Mouse (Mus musculus): ENCODE data around the gene Btnl6.
"Not testable (repeated sequence)": the region's sequence is repeated elsewhere in the genome, so short reads cannot be mapped to it uniquely, and the experiment has no call there.

Gene Btnl6

DNA sequence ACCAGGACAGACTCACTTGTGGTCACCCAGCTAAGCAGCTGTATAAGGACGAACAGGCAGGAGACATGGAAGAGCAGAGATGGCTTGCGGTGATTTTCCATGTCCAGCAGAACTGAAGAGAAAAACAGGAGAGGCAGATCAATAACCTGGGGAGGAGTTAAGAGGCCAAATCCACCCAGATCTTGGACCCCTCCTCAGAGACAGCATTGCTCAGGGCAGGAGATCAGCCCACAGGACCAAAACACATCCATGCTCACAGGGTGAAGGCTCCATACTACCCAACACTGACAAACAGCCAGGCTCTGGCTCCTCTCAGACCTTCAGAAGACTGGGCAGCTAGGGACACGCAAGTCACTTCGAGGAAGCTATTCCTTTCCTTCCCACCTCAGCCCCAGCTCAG is at the start of gene Btnl6:
Gene Btnl6, minus strand, starts transcription at position 101 of the 400 bp plus-strand sequence.
- no peak for DNase-seq (ENCODE audit: low read depth, low spot score)

DNA sequence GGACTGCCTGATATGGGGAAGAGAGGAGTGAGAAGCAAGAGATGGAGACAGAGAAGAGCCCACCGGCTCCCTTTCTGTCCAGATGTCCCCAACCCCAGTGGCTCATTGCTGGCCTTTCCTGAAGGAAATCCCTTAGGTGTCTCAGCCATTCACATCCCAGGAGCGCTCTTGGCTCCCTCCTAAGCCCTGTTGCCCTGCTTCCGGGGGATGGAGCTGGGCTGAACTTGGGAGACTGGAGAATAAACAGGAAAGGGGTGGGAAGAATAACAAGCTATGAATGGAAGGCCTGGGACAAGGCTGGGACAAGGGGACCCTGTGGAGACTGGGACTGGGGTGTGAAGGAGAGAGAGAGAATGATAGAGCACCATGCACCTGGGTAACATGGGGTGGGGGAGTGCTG is 47.6 kb upstream of the Btnl6 start:
- DNase-seq (ENCODE audit: low read depth, low spot score), result no peak

DNA sequence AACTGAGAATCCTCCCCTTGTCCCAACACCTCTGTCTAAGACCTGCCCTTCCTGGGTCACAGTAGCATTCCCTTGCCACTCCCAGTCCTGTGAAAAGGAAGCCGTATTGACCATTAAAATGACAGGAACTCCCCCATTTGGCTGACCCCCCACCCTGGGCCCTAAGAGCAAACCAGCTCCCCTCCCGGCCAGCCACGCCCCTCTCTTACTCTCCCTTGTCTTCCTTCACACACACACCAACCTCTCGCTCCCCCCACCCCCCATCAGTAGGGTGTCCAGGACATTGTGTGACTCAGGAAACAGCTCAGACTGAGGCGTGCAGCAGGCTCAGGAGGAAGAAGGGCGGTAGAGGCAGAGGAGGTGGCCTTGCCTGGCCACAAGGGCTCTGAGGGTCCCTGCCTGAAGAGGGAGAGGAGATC is 46.9 kb upstream of the Btnl6 start, which contains the start of gene Notch4:
Gene Notch4, plus strand, starts transcription at position 266 of the 419 bp plus-strand sequence.
- peak; percentile 93 for DNase-seq (ENCODE audit: low read depth, low spot score)

DNA sequence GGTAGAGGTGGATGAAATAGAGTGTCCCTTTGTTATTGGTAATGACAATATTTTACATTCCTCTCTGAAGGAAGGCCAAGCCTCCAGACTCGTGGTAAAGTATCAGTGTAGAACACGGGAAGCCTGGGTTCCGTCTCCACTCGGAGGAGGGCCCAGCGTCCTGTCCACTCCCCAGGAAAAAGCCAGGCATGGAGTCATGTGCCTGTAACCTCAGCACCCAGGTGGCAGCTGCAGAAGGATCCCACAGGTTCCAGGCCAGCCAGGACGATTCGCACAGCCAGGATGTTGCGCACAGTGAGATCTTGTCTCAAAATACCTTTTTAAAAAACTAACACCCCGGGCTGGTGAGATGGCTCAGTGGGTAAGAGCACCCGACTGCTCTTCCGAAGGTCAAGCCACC is 46.2 kb upstream of the Btnl6 start:
- no peak for DNase-seq (ENCODE audit: low read depth, low spot score)

DNA sequence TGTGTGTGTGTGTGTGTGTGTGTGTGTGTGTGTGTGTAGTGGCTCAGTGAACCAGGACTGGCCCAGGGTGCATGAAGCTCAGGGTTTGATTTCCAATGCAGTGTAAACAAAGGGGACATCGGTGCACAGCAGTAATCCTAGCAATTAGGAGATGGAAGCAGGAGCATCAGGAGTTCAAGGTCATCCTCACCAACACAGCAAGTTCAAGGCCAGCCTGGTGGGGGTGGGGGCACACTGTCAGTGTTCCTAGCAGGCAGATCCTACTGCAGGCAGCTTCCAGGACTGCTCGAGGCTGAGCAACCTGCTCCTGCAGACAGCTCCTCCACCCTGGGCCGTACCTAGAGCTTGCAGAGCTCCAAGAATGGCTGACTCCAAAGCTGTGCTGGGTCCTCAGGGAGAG is 45.4 kb upstream of the Btnl6 start:
- DNase-seq (ENCODE audit: low read depth, low spot score), result peak; percentile 75

DNA sequence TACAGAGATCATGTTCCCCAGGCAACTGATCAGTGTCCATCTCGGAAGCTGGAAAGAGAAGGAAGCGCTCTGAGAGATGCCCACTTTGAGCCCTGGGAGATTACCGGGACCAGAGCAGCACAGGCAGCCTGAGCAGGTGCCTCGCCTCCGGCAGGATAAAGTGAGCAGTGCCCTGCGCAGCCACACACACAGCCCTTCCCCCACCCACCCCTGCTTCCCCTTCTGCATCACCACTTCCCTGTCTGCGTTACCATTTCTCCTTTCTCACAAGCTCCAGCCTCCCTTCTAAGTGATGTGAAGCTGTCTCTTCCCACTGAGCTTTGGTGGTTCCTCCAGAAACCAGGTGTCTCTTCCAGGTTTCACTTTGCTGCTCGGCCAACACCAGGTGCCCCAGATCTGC is 44.0 kb upstream of the Btnl6 start:
- DNase-seq (ENCODE audit: low read depth, low spot score), result peak; percentile 48

DNA sequence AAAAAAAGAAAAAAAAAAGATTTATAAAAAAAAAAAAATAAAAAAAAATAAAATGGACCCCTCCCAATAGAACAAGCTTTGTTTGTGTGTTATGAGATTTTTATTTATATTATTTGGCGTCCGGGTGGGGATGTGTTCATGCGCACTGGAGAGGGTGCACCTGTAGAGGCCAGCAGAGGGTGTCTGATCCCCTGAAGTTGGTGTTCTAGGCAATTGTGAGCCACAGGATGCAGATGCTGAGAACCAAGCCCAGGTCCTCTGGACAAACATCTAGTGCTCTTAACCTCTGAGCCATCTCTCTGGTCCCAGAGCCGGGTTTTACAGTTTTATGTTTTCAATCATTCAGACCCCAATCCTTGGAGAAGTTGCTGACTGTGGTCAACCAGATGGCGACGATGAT is 43.3 kb upstream of the Btnl6 start:
- DNase-seq (ENCODE audit: low read depth, low spot score), result peak; percentile 30

DNA sequence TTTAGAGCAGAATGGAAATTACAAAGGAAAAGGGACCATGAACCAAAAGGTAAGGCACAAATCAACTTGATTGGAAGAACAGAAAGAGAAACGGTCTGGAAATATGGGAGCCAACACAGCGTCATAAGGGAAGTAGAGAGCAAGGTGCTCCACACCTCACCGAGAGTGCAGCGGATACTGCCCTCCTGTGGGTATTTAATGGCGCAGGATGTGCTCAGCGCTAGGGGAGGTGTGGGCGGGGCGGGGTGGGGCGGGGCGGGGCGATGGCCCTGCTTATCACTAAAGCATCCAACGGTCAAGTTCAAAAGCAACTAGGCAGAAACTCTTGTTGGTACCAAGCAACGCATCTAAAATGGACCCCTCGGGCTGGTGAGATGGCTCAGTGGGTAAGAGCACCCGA is 42.7 kb upstream of the Btnl6 start:
- DNase-seq (ENCODE audit: low read depth, low spot score), result peak; percentile 74

DNA sequence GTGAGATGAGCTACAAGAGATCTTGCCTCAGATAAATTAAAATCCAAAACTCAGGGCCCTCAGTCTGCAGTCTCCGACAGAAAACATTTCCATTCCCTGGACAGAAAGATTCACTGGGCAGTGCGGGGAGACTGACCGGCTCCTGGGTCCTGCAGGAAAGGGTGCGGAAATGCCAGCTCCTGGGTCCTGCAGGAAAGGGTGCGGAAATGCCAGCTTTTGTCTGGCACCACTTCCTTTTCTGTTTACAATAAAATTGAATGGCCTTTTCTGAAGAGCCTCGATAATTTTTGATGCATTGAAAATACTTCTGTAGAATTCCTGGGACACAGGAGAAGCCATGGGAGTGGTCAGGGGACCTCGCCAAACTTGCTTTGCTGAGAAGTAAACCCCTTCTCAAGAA is 42.0 kb upstream of the Btnl6 start:
- DNase-seq (ENCODE audit: low read depth, low spot score), result no peak

DNA sequence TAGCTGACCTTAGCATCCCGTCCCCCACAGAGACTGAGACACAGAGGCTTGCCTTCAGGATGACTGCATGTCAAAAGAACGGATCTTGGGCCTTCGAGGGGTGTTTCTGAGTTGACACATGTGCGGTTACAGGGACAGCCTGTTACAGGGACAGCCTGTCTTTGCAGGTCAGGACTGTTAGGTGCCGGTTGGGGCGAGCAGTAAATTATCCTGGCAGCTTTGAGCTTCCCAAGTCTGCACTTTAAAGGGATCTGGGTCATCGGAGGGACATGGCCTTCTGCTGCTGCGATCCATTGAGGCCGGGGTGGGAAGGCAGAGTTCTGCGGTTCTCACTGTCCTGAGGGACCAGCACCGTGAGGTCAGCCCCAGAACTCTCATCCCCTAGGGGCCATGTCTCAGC is 40.3 kb upstream of the Btnl6 start:
- DNase-seq (ENCODE audit: low read depth, low spot score), result no peak

DNA sequence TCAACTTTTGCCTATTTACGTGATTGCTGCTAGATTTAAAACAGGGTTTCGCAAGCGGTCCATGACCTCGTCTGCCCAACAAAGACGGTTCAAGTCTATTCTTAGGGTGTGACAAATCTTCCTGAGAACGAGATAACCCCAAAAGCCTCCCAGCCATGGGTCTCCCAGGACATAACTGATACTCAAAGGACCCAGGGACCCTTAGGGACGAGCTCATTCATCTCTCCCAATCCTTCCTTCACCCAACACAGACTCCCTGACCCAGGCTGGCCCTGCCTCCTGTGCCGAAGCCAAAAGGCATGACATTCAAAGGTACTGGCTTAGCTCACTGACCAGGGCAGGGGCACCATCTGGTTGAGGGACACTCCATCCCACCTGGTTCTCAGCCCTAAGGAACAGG is 39.3 kb upstream of the Btnl6 start:
- DNase-seq (ENCODE audit: low read depth, low spot score), result no peak

DNA sequence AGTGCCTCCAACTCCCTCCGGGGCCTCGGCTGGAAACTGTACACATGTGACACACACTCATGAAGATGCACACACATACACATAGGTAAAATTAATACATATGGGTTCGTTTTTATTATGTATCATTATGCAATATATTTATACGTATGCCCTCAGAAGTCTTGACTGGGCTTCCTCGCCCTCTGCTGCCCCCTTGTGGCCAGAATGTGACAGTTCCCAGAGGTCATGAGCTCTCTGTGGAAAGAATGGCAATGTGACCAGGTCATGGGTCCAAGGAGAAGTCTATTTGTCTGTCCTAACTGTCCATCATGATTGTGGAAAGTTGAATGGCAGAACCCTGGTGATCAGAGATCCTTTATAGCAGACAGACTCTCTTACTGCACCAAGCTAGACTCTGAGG is 38.3 kb upstream of the Btnl6 start:
- DNase-seq (ENCODE audit: low read depth, low spot score), result peak; percentile 76

DNA sequence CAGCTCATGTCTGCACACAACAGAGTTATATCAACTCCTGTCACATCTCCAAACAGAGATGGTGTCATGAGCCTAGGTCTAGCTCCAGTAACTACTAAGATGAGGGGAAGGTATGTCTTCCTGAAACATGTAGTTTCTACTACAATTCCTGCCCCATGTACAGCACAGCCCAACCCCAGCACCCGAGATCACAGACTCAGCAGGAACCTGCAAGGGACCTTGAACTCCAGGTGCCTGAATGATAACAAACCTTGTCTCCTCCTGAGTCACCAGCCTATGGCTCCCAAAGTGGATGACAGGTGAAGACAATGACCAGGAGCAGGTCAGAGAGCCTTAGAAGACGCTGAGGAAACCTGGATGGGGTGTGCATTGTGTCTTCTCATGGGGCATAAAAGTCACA is 32.7 kb upstream of the Btnl6 start:
- no peak for DNase-seq (ENCODE audit: low read depth, low spot score)

DNA sequence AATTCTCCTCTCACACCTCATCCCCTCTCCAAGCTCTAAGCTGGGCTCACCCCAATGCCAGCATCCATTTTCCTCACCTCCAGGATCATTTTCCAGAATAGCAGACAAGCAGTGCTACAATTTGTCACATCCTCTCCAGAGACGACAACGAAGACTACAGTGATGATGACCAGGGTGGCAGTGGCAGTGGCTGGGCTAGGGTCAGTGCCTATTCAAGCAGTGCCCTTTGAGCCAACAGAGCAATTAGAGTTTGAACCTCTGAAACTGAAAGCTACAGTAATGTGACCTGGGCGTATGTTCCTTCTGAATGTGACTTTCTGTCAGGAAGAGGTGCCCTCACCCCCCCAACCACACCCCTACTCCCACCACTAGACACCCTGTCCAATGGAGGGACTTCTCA is 32.0 kb upstream of the Btnl6 start:
- no peak for DNase-seq (ENCODE audit: low read depth, low spot score)

DNA sequence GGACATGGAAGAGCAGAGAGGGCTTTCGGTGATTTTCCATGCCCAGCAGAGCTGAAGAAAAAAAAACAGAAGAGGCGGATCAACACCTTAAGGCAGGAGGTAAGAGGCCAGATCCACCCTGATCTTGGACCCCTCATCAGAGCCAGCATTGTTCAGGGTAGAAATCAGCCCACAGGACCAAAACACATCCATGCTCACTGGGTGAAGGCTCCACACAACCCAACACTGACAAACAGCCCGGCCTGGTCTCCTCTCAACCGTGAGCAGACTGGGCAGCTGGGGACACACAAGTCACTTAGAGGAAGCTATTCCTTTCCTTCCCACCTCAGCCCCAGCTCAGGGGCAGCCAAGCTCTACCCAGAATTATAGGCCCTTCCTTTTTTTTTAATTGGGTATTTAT is 30.4 kb upstream of the Btnl6 start:
- no peak for DNase-seq (ENCODE audit: low read depth, low spot score)

DNA sequence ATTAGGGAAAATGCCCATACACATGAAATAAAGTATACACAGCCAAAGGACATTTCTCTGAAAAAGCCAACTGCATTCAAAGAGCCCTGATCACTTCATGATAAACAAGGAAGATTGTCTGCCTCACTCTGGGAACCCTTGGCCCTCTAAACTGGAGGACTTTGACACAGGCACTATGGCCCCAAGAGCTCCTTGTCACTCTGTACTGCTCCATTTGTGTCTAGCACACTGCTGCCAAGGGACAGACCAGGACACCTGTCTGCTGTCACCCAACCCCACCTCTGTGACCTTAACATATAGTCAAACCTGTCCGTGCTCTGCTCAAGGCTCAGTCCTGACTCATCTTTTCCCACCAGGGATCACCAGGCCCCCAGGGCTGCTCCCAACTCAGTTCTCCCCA is 29.6 kb upstream of the Btnl6 start:
- no peak for DNase-seq (ENCODE audit: low read depth, low spot score)

DNA sequence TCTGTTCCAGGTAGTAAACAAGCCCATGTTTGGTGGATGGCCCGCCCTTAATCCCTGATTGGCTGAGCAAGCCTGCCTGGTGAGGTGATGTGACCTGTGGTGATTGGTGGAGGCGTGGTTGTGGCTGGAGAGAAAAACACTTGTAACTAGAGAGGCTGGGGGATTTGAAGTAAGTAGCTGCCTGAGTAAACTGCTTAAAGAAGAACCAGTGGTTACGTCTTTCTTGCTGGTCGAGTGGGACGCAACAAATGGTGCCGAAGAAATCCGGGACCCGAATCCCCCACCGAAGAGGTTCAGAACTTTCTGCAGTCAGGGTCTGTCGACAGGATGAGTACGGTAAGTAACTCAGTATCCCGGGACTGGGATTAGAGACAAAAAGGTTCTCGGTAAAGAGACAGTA is 26.4 kb upstream of the Btnl6 start:
- not testable (repeated sequence) for DNase-seq (ENCODE audit: low read depth, low spot score)

DNA sequence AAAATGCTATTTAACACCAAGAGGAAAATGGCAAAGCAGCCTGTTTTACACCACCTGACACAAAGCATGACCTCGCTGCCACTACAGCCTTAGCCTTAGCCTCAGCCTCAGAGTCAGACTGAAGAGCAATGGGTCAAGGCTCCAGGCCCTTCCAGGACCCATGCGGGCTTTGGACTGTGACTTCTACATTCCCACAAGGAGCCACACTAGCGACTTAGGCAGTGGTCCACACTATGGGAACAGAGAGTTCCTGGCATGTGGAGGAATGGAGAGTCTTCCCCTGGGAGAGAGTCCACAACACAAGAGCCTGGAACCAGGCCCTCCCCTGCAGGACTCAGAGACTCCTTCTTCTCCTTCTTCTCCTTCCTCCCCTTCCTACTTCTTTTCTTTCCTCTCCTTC is 15.5 kb upstream of the Btnl6 start:
- no peak for DNase-seq (ENCODE audit: low read depth, low spot score)

DNA sequence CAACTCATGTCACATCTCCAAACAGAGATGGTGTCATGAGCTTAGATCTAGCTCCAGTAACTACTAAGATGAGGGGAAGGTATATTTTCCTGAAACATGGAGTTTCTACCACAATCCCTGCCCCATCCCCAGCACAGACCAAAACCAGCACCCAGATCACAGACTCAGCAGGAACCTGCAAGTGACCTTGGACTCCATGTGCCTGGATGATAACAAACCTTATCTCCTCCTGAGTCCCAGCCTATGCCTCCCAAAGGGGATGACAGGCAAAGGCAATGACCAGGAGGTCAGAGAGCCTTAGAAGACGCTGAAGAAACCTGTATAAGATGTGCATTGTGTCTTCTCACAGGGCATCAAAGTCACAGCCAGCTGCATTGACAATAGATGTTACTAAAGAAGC is 1.8 kb upstream of the Btnl6 start:
- DNase-seq (ENCODE audit: low read depth, low spot score), result no peak

DNA sequence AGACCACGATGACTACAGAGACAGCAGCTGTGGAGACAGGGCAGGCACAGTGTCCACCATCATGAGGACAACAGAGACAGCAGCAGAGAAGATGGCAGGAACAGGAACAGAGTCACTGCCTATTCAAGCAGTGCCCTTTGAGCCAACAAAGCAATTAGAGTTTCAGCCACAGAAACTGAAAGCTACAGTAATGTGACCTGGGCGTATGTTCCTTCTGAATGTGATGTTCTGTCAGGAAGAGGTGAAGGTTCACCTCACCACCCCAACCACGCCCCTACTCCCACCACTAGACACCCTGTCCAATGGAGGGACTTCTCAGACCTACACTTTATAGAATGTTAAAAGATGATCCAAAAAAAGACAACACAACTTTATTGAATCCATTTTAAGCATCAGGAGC is 1.4 kb upstream of the Btnl6 start:
- DNase-seq (ENCODE audit: low read depth, low spot score), result not testable (repeated sequence)

DNA sequence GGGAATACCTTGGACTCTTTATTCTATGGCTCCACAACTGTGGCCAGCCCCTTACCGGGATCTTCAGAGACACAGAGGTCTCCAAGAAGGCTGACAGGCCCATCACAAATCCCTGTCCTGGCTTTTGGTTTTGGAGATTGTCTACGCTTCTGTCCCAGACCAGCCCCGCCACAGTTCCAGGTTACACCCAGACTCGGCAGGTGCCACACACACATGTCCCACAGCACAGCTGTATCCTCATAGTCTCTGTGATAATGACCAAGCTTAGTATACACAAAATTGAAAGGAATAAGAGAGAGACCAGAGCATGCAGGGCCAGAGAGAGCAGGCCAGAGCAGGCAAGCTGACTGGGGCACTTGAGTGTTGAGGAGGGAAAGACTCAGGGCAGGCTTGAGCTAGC is 643 bp upstream of the Btnl6 start:
- DNase-seq (ENCODE audit: low read depth, low spot score), result no peak

DNA sequence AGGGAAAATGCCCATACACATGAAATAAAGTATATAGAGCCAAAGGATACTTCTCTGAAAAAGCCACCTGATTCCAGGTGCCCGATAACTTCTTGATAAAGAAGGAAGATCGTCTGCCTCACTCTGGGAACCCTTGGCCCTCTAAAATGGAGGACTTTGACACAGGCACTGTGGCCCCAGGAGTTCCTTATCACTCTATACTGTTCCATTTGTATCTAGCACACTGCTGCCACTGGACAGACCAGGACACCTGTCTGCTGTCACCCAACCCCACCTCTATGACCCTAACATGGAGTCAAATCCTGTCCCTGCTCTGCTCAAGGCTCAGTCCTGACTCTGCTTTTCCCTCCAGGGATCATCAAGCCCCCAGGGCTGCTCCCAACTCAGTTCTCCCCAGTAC is 638 bp downstream of the Btnl6 start:
- no peak for DNase-seq (ENCODE audit: low read depth, low spot score)

DNA sequence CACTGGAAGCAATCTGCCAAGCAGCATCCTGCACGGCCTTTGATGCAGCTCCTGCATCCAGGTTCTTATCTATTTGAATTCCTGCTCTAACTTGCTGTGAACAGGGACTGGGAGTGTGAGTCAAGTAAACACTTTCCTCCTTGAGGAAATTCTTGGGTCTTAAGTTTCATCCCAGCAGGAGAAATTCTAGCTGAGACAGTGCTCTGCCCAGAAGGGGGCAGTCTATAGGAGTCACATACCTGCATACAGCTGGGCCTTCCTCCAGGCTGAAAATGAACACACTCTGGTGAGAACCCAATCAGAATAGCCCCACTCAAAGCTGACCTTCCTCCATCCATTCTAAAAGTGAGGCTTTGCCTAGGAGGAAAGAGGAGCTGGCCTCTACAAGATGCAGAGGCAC is 5.4 kb downstream of the Btnl6 start:
- DNase-seq (ENCODE audit: low read depth, low spot score), result peak; percentile 40

DNA sequence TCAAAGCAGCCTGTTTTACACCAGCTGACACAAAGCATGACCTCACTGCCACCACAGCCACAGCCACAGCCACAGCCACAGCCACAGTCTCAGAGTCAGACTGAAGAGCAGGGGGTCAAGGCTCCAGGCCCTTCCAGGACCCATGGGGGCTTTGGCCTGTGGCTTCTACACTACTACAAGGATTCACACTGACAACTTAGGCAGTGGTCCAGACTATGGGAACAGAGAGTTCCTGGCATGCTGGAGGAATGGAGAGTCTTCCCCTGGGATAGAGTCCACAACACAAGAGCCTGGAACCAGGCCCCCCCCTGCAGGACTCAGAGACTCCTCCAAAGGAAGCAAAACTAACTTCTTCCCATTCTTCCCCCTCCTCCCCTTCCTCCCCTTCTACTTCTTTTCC is 9.6 kb downstream of the Btnl6 start:
- no peak for DNase-seq (ENCODE audit: low read depth, low spot score)

DNA sequence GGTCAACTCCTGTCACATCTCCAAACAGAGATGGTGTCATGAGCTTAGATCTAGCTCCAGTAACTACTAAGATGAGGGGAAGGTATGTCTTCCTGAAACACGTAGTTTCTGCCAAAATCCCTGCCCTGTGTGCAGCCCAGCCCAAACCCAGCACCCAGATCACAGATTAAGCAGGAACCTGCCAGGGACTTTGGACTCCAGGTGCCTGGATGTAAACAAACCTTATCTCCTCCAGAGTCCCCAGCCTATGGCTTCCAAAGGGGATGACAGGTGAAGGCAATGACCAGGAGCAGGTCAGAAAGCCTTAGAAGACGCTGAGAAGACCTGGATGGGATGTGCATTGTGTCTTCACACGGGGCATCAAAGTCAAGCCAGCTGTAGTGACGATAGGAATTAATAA is 19.4 kb downstream of the Btnl6 start:
- not testable (repeated sequence) for DNase-seq (ENCODE audit: low read depth, low spot score)
